13 mouse cellular contexts compared by ENCODE assay signal in genomic region chr17:26995006-26995405, GRCm38 (mm10). TPM values are rescaled to one million over a fixed set of nuclear protein-coding genes. Genes with fewer than 3 reads are reported as not detected.
DNase-seq lines count a peak whose midpoint lies in the region; ATAC-seq and TF ChIP-seq lines count a peak whose summit lies in the region.
"Had no signal": no experiment of that assay in that cellular context is flagged by ENCODE, and none has a peak within 500 bp of the region (broad histone marks: within the 10 kb centered on the region; RNA-seq: fewer than 3 reads in every experiment).

No protein-coding gene starts in this region.

- peak; percentile 44 for DNase-seq in forebrain, embryonic 11.5 days (ENCODE audit: low spot score)
- no peak for DNase-seq in kidney, adult 2 months
- DNase-seq in kidney, postnatal 10 days = no peak
- DNase-seq in lung, adult 2 months = no peak
- DNase-seq in frontal cortex, postnatal 14 days (ENCODE audit: low spot score in 2 of 2) = no peak
- DNase-seq: layer of hippocampus, postnatal 36 days; spleen, adult 18-20 months had no signal

- TF ChIP-seq CTCF in kidney, adult 2 months (conservative IDR thresholded peaks at IDR 0.05; ENCODE audit: insufficient read depth, insufficient read length, low read depth, low read length) = no peak
- no peak for TF ChIP-seq CTCF in lung, adult 2 months (IDR thresholded peaks at IDR 0.05; ENCODE audit: insufficient read depth, low read length)

- no peak overlapping the region for H3K4me3 ChIP-seq in forebrain, embryonic 11.5 days (ENCODE audit: low read depth, low read length)
- no peak overlapping the region for H3K4me3 ChIP-seq in forebrain, embryonic 13.5 days
- peak overlapping the region; percentile 7; the same call in 1 of the 2 replicates for H3K4me3 ChIP-seq in kidney, adult 2 months (ENCODE audit: insufficient read depth, low read depth, low read length)
- H3K4me3 ChIP-seq in lung, embryonic 16.5 days (ENCODE audit: low read length) = no peak overlapping the region
- H3K4me3 ChIP-seq in lung, adult 2 months (replicated peaks; ENCODE audit: extremely low read depth, low read depth, low read length) = no peak overlapping the region
- H3K4me3 ChIP-seq in stomach, embryonic 16.5 days (replicated peaks; ENCODE audit: low read length) = no peak overlapping the region
- H3K4me3 ChIP-seq: embryonic facial prominence, embryonic 12.5 days; forebrain, embryonic 12.5 days; neural tube, embryonic 13.5 days had no signal

- H3K4me2 ChIP-seq in forebrain, embryonic 11.5 days (ENCODE audit: low read depth, low read length, severe bottlenecking) = no peak overlapping the region
- H3K4me2 ChIP-seq in forebrain, embryonic 13.5 days = no peak overlapping the region
- no peak overlapping the region; the same call in 1 of the 2 replicates for H3K4me2 ChIP-seq in lung, embryonic 16.5 days (ENCODE audit: low read depth, low read length)
- H3K4me2 ChIP-seq in stomach, embryonic 16.5 days (ENCODE audit: low read depth, low read length) = no peak overlapping the region
- H3K4me2 ChIP-seq: embryonic facial prominence, embryonic 12.5 days; forebrain, embryonic 12.5 days; neural tube, embryonic 13.5 days had no signal

- H3K27ac ChIP-seq in forebrain, embryonic 11.5 days (ENCODE audit: low read depth, low read length) = no peak overlapping the region
- no peak overlapping the region for H3K27ac ChIP-seq in forebrain, embryonic 13.5 days
- peak overlapping the region; percentile 49 for H3K27ac ChIP-seq in kidney, adult 2 months (ENCODE audit: insufficient read depth, low read depth, low read length)
- peak overlapping the region; percentile 36 for H3K27ac ChIP-seq in lung, embryonic 16.5 days (ENCODE audit: low read length)
- peak overlapping the region; percentile 42 for H3K27ac ChIP-seq in stomach, embryonic 16.5 days (ENCODE audit: low read length)
- H3K27ac ChIP-seq: embryonic facial prominence, embryonic 12.5 days; forebrain, embryonic 12.5 days; neural tube, embryonic 13.5 days had no signal

- 80% methylated on average over 6 of the region's 6 CpGs for WGBS in forebrain, embryonic 11.5 days
- WGBS in forebrain, embryonic 13.5 days = 80% methylated on average over 6 of the region's 6 CpGs
- 73% methylated on average over 6 of the region's 6 CpGs for WGBS in kidney, adult 2 months
- WGBS in lung, embryonic 16.5 days = 65% methylated on average over 6 of the region's 6 CpGs
- 54% methylated on average over 6 of the region's 6 CpGs for WGBS in lung, adult 2 months
- 74% methylated on average over 6 of the region's 6 CpGs for WGBS in stomach, embryonic 16.5 days

- ATAC-seq in forebrain, embryonic 11.5 days (replicated peaks; ENCODE audit: low FRiP score) = no peak
- no peak for ATAC-seq in forebrain, embryonic 13.5 days
- ATAC-seq in lung, embryonic 16.5 days (ENCODE audit: low read depth) = peak; percentile 26; the same call in 1 of the 2 replicates
- no peak for ATAC-seq in stomach, embryonic 16.5 days (ENCODE audit: insufficient read depth, low FRiP score)

- H3K4me1 ChIP-seq in forebrain, embryonic 11.5 days (replicated peaks; ENCODE audit: control insufficient read depth, insufficient read depth, low read length) = no peaks in the 10 kb centered on the region
- no peaks in the 10 kb centered on the region for H3K4me1 ChIP-seq in forebrain, embryonic 13.5 days
- no peaks in the 10 kb centered on the region for H3K4me1 ChIP-seq in kidney, adult 2 months (ENCODE audit: control insufficient read depth, insufficient read depth, low read length)
- H3K4me1 ChIP-seq in lung, embryonic 16.5 days (replicated peaks; ENCODE audit: control insufficient read depth, insufficient read depth, low read length) = peaks cover 15% of the 10 kb centered on the region
- H3K4me1 ChIP-seq in lung, adult 2 months (ENCODE audit: control insufficient read depth, insufficient read depth, low read length) = peaks cover 5% of the 10 kb centered on the region; the same call in 1 of the 2 replicates
- no peaks in the 10 kb centered on the region for H3K4me1 ChIP-seq in stomach, embryonic 16.5 days (ENCODE audit: control insufficient read depth, insufficient read depth, low read length)
- H3K4me1 ChIP-seq: forebrain, embryonic 12.5 days; neural tube, embryonic 13.5 days had no signal

- no peak overlapping the region for H3K9ac ChIP-seq in forebrain, embryonic 11.5 days (ENCODE audit: low read length)
- H3K9ac ChIP-seq in forebrain, embryonic 13.5 days = no peak overlapping the region
- no peak overlapping the region for H3K9ac ChIP-seq in lung, embryonic 16.5 days (ENCODE audit: low read length)
- no peak overlapping the region for H3K9ac ChIP-seq in stomach, embryonic 16.5 days (ENCODE audit: low read length)
- H3K9ac ChIP-seq: embryonic facial prominence, embryonic 12.5 days; forebrain, embryonic 12.5 days; neural tube, embryonic 13.5 days had no signal

- TF ChIP-seq POLR2A in kidney, adult 2 months (IDR thresholded peaks at IDR 0.05; ENCODE audit: low read depth, low read length) = no peak
- no peak for TF ChIP-seq POLR2A in lung, adult 2 months (IDR thresholded peaks at IDR 0.05; ENCODE audit: borderline replicate concordance, extremely low read depth, low read depth, low read length)

- no peaks in the 10 kb centered on the region for H3K9me3 ChIP-seq in forebrain, embryonic 11.5 days (ENCODE audit: control insufficient read depth, low read length)
- no peaks in the 10 kb centered on the region for H3K9me3 ChIP-seq in forebrain, embryonic 13.5 days (replicated peaks)
- no peaks in the 10 kb centered on the region for H3K9me3 ChIP-seq in lung, embryonic 16.5 days (ENCODE audit: control insufficient read depth, low read length)
- H3K9me3 ChIP-seq in stomach, embryonic 16.5 days (replicated peaks; ENCODE audit: control insufficient read depth, low read length) = no peaks in the 10 kb centered on the region
- H3K9me3 ChIP-seq: embryonic facial prominence, embryonic 12.5 days; forebrain, embryonic 12.5 days; neural tube, embryonic 13.5 days had no signal

- no peaks in the 10 kb centered on the region for H3K36me3 ChIP-seq in forebrain, embryonic 11.5 days (ENCODE audit: control insufficient read depth, insufficient read depth, low read length)
- no peaks in the 10 kb centered on the region for H3K36me3 ChIP-seq in forebrain, embryonic 13.5 days (ENCODE audit: poor library complexity, severe bottlenecking)
- H3K36me3 ChIP-seq in kidney, adult 2 months (ENCODE audit: control insufficient read depth, insufficient read depth, low read length) = no peaks in the 10 kb centered on the region
- H3K36me3 ChIP-seq in lung, embryonic 16.5 days (ENCODE audit: control insufficient read depth, insufficient read depth, low read length) = no peaks in the 10 kb centered on the region
- no peaks in the 10 kb centered on the region for H3K36me3 ChIP-seq in stomach, embryonic 16.5 days (ENCODE audit: control insufficient read depth, insufficient read depth, low read length)
- H3K36me3 ChIP-seq: embryonic facial prominence, embryonic 12.5 days; forebrain, embryonic 12.5 days; neural tube, embryonic 13.5 days had no signal

- H3K27me3 ChIP-seq in forebrain, embryonic 11.5 days (ENCODE audit: control insufficient read depth, insufficient read depth, low read length) = no peaks in the 10 kb centered on the region
- H3K27me3 ChIP-seq in forebrain, embryonic 13.5 days = no peaks in the 10 kb centered on the region
- H3K27me3 ChIP-seq in kidney, adult 2 months (replicated peaks; ENCODE audit: control insufficient read depth, insufficient read depth, low read length) = no peaks in the 10 kb centered on the region
- H3K27me3 ChIP-seq in lung, embryonic 16.5 days (ENCODE audit: control insufficient read depth, insufficient read depth, low read depth, low read length) = no peaks in the 10 kb centered on the region
- no peaks in the 10 kb centered on the region for H3K27me3 ChIP-seq in stomach, embryonic 16.5 days (ENCODE audit: control insufficient read depth, insufficient read depth, low read length)
- H3K27me3 ChIP-seq: embryonic facial prominence, embryonic 12.5 days; forebrain, embryonic 12.5 days; neural tube, embryonic 13.5 days had no signal

RNA-seq across cellular contexts. Expression of gene Zbtb9, which starts 22.0 kb away (rescaled TPM):
- polyA plus RNA-seq in forebrain, embryonic 11.5 days (2014; fragmentation: Nextera tagmentation; extraction: Ambion mirVana) = 13.7 and 13.9 TPM in 2 replicates
- polyA plus RNA-seq in forebrain, embryonic 13.5 days (2015; fragmentation: Nextera tagmentation; extraction: Ambion mirVana) = 17.4 and 17.7 TPM in 2 replicates
- 6.5 and 10.0 TPM in 2 replicates for polyA plus RNA-seq in kidney, adult 2 months (2012; rRNA removed)
- polyA plus RNA-seq in lung, embryonic 16.5 days (2015; fragmentation: Nextera tagmentation; extraction: Ambion mirVana) = 16.5 and 17.1 TPM in 2 replicates
- 14.1 and 14.5 TPM in 2 replicates for polyA plus RNA-seq in lung, adult 2 months (2012; rRNA removed)
- polyA plus RNA-seq in stomach, embryonic 16.5 days (2015; fragmentation: Nextera tagmentation; extraction: Ambion mirVana) = 14.1 and 14.8 TPM in 2 replicates

RNA-seq across cellular contexts. Expression of gene Bak1, which starts 33.8 kb away (rescaled TPM):
- 6.6 and 7.6 TPM in 2 replicates for polyA plus RNA-seq in forebrain, embryonic 11.5 days (2014; fragmentation: Nextera tagmentation; extraction: Ambion mirVana)
- polyA plus RNA-seq in forebrain, embryonic 13.5 days (2015; fragmentation: Nextera tagmentation; extraction: Ambion mirVana) = 1.9 and 2.6 TPM in 2 replicates
- polyA plus RNA-seq in kidney, adult 2 months (2012; rRNA removed) = 36.6 and 39.4 TPM in 2 replicates
- 7.8 and 8.1 TPM in 2 replicates for polyA plus RNA-seq in lung, embryonic 16.5 days (2015; fragmentation: Nextera tagmentation; extraction: Ambion mirVana)
- polyA plus RNA-seq in lung, adult 2 months (2012; rRNA removed) = 48.2 and 55.8 TPM in 2 replicates
- 6.7 and 7.0 TPM in 2 replicates for polyA plus RNA-seq in stomach, embryonic 16.5 days (2015; fragmentation: Nextera tagmentation; extraction: Ambion mirVana)

RNA-seq across cellular contexts. Expression of gene Syngap1, which starts 54.0 kb away (rescaled TPM):
- 3.2 and 4.2 TPM in 2 replicates for polyA plus RNA-seq in forebrain, embryonic 11.5 days (2014; fragmentation: Nextera tagmentation; extraction: Ambion mirVana)
- 5.9 TPM in 2 replicates for polyA plus RNA-seq in forebrain, embryonic 13.5 days (2015; fragmentation: Nextera tagmentation; extraction: Ambion mirVana)
- polyA plus RNA-seq in kidney, adult 2 months (2012; rRNA removed) = 14.8 and 16.8 TPM in 2 replicates
- polyA plus RNA-seq in lung, embryonic 16.5 days (2015; fragmentation: Nextera tagmentation; extraction: Ambion mirVana) = 0.90 and 1.9 TPM in 2 replicates
- polyA plus RNA-seq in lung, adult 2 months (2012; rRNA removed) = 31.3 and 32.8 TPM in 2 replicates
- polyA plus RNA-seq in stomach, embryonic 16.5 days (2015; fragmentation: Nextera tagmentation; extraction: Ambion mirVana) = 1.3 and 1.6 TPM in 2 replicates

RNA-seq across cellular contexts. Expression of gene Cuta, which starts 55.6 kb away (rescaled TPM):
- 141 and 154 TPM in 2 replicates for polyA plus RNA-seq in forebrain, embryonic 11.5 days (2014; fragmentation: Nextera tagmentation; extraction: Ambion mirVana)
- polyA plus RNA-seq in forebrain, embryonic 13.5 days (2015; fragmentation: Nextera tagmentation; extraction: Ambion mirVana) = 171 and 172 TPM in 2 replicates
- 145 and 183 TPM in 2 replicates for polyA plus RNA-seq in kidney, adult 2 months (2012; rRNA removed)
- 194 and 199 TPM in 2 replicates for polyA plus RNA-seq in lung, embryonic 16.5 days (2015; fragmentation: Nextera tagmentation; extraction: Ambion mirVana)
- 129 and 145 TPM in 2 replicates for polyA plus RNA-seq in lung, adult 2 months (2012; rRNA removed)
- 173 and 178 TPM in 2 replicates for polyA plus RNA-seq in stomach, embryonic 16.5 days (2015; fragmentation: Nextera tagmentation; extraction: Ambion mirVana)

Comparison
In these comparisons a context has a peak if more than half of its experiments do, and no peak if none do; other contexts are left out.
1. H3K27ac ChIP-seq: peak in kidney, adult 2 months (single experiment), lung, embryonic 16.5 days (single experiment) and stomach, embryonic 16.5 days (single experiment); none in forebrain, embryonic 11.5 days (single experiment) and forebrain, embryonic 13.5 days (single experiment).